ENCODE assay signal across 8 mouse cellular contexts in genomic region chr1:186827773-186828172, GRCm38 (mm10).
A peak's percentile ranks its signal among the peaks of the same experiment; 100 is the strongest.
DNase-seq lines count a peak whose midpoint lies in the region; ATAC-seq and TF ChIP-seq lines count a peak whose summit lies in the region.

No protein-coding gene starts in this region.

- no peak overlapping the region for H3K4me2 ChIP-seq in liver, postnatal 0 days (ENCODE audit: low read depth, low read length)
- no peak overlapping the region for H3K4me2 ChIP-seq in liver, embryonic 12.5 days
- no peak overlapping the region for H3K4me2 ChIP-seq in forebrain, embryonic 13.5 days

- no peak for ATAC-seq in liver, postnatal 0 days
- ATAC-seq in liver, embryonic 12.5 days = no peak
- no peak for ATAC-seq in forebrain, embryonic 13.5 days

- no peaks in the 10 kb centered on the region for H3K36me3 ChIP-seq in liver, postnatal 0 days (replicated peaks; ENCODE audit: insufficient read depth, low read length)
- no peaks in the 10 kb centered on the region for H3K36me3 ChIP-seq in liver, embryonic 12.5 days
- no peaks in the 10 kb centered on the region for H3K36me3 ChIP-seq in forebrain, embryonic 13.5 days (ENCODE audit: poor library complexity, severe bottlenecking)

- no peak for TF ChIP-seq EP300 in liver, postnatal 0 days (IDR thresholded peaks at IDR 0.05; ENCODE audit: low read depth)

- DNase-seq in cerebellum, postnatal 14 days = peak; percentile 48 to 63
- no peak for DNase-seq in cerebellum, adult 11-12 months
- DNase-seq in liver, postnatal 0 days = no peak
- DNase-seq in embryo, embryonic 10 days (ENCODE audit: low spot score) = peak; percentile 73
- no peak for DNase-seq in lung, adult 2 months
- DNase-seq in T-cell, adult 2 months (ENCODE audit: low spot score) = no peak

- no peak overlapping the region for H3K9ac ChIP-seq in liver, postnatal 0 days (replicated peaks)
- no peak overlapping the region for H3K9ac ChIP-seq in liver, embryonic 12.5 days
- H3K9ac ChIP-seq in forebrain, embryonic 13.5 days = no peak overlapping the region

- peaks cover 3% of the 10 kb centered on the region; the same call in 1 of the 2 replicates for H3K27me3 ChIP-seq in liver, postnatal 0 days (ENCODE audit: insufficient read depth, low read length)
- H3K27me3 ChIP-seq in liver, embryonic 12.5 days (replicated peaks) = no peaks in the 10 kb centered on the region; the same call in 1 of the 2 replicates
- H3K27me3 ChIP-seq in forebrain, embryonic 13.5 days = peaks cover 5% of the 10 kb centered on the region; the same call in 1 of the 2 replicates

- TF ChIP-seq POLR2A in lung, adult 2 months (IDR thresholded peaks at IDR 0.05; ENCODE audit: borderline replicate concordance, extremely low read depth, low read depth, low read length) = no peak

- H3K4me3 ChIP-seq in liver, postnatal 0 days (ENCODE audit: low read depth, low read length) = no peak overlapping the region
- no peak overlapping the region for H3K4me3 ChIP-seq in liver, embryonic 12.5 days
- H3K4me3 ChIP-seq in lung, adult 2 months (replicated peaks; ENCODE audit: extremely low read depth, low read depth, low read length) = no peak overlapping the region
- H3K4me3 ChIP-seq in forebrain, embryonic 13.5 days = no peak overlapping the region

- H3K27ac ChIP-seq in liver, postnatal 0 days (ENCODE audit: low read depth) = no peak overlapping the region
- no peak overlapping the region for H3K27ac ChIP-seq in liver, embryonic 12.5 days
- no peak overlapping the region for H3K27ac ChIP-seq in forebrain, embryonic 13.5 days

- no peaks in the 10 kb centered on the region for H3K9me3 ChIP-seq in liver, postnatal 0 days (ENCODE audit: low read length)
- H3K9me3 ChIP-seq in liver, embryonic 12.5 days (replicated peaks) = no peaks in the 10 kb centered on the region
- no peaks in the 10 kb centered on the region for H3K9me3 ChIP-seq in forebrain, embryonic 13.5 days (replicated peaks)

- 28% methylated on average over 3 of the region's 3 CpGs for WGBS in liver, postnatal 0 days (ENCODE audit: insufficient replicate concordance)
- WGBS in liver, embryonic 12.5 days (ENCODE audit: insufficient replicate concordance) = 27% methylated on average over 3 of the region's 3 CpGs
- WGBS in lung, adult 2 months = 19% methylated on average over 3 of the region's 3 CpGs
- WGBS in forebrain, embryonic 13.5 days = 19% methylated on average over 3 of the region's 3 CpGs

- TF ChIP-seq CTCF in liver, postnatal 0 days (IDR thresholded peaks at IDR 0.05; ENCODE audit: low read depth) = peak; percentile 68
- 0 out of 2 replicates have a peak, but pooled peaks have one; percentile 6 for TF ChIP-seq CTCF in lung, adult 2 months (IDR thresholded peaks at IDR 0.05; ENCODE audit: insufficient read depth, low read length)

- no peaks in the 10 kb centered on the region for H3K4me1 ChIP-seq in liver, postnatal 0 days (ENCODE audit: insufficient read depth)
- no peaks in the 10 kb centered on the region for H3K4me1 ChIP-seq in liver, embryonic 12.5 days
- no peaks in the 10 kb centered on the region for H3K4me1 ChIP-seq in lung, adult 2 months (ENCODE audit: control insufficient read depth, insufficient read depth, low read length)
- peaks cover 10% of the 10 kb centered on the region; the same call in 1 of the 2 replicates for H3K4me1 ChIP-seq in forebrain, embryonic 13.5 days

Comparison
In these comparisons a context has a peak if more than half of its experiments do, and no peak if none do; other contexts are left out.
1. DNase-seq: peak in cerebellum, postnatal 14 days (2 of 2) and embryo, embryonic 10 days (single experiment); none in cerebellum, adult 11-12 months (single experiment), liver, postnatal 0 days (single experiment), lung, adult 2 months (single experiment) and T-cell, adult 2 months (single experiment).